Mouse (Mus musculus) B cell, adult 67 days (primary cell): Measurements from ENCODE around the gene L3mbtl3. TPM values are rescaled to one million over a fixed set of nuclear protein-coding genes. Genes with fewer than 3 reads are reported as not detected.

Source experiments
- total RNA-seq, 2 experiments: library from RNA; stranded (reverse); gene quantifications; 4 replicates each; pipeline ENCODE4 v1.2.4; 2023

The L3mbtl3 gene
- total RNA-seq = 10 to 100 TPM; 64.1 to 66.0 TPM

GRCm38 (mm10) chr10:26375790-26376545 is at the start of gene L3mbtl3:
Gene L3mbtl3, minus strand, starts transcription at chr10:26375971.

GRCm38 (mm10) chr10:26229488-26229887 is 146.3 kb downstream of the L3mbtl3 start, which contains the start of gene Samd3:
Gene Samd3, plus strand, starts transcription at chr10:26229707.

Other genes starting within 250 kb of the L3mbtl3 start
- gene Samd3, start 146.3 kb downstream of the L3mbtl3 start, total RNA-seq = under 1 TPM in 1 of 2 experiments, not detected in 1; 0.93 TPM